Comparison of ENCODE assay signal across 7 mouse cellular contexts in the genomic region with DNA sequence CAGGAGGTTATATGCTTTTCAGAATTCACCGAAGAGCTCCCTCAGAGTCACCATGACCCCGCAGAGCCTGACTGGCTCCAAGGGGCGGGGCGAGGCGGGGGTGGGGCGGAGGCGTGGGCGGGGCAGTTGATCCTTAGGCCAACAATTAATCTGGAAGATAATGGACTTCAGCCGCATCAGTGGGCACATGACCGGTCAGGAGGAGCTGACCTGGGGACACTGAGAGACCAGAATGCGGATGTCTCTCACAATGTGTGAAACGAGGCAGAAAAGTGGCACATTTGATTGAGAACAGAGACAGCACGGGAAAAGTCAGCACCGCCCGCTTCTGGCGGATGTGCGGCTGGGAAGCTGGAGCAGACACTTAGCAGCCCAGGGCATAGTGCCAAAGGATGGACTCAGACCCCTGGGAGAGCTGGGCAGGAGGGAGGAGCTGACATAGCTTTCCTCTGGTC.
DNase-seq lines count a peak whose midpoint lies in the region; ATAC-seq and TF ChIP-seq lines count a peak whose summit lies in the region.

No protein-coding gene starts in this region.

- POLR2A ChIA-PET in Patski (lab: Charles Lee): interaction anchor here (0.9 kb wide), 1 partner anchor 119 kb away, joined by 3 read pairs; no protein-coding TSS in a partner anchor

- 14% methylated on average over 17 of the region's 17 CpGs for WGBS in heart, postnatal 0 days
- WGBS in midbrain, embryonic 11.5 days: 3% methylated on average over 17 of the region's 17 CpGs

- H3K4me1 ChIP-seq in heart, postnatal 0 days (ENCODE audit: control insufficient read depth, insufficient read depth): no peaks in the 10 kb centered on the region
- peaks cover 3% of the 10 kb centered on the region; the same call in 1 of the 2 replicates for H3K4me1 ChIP-seq in midbrain, embryonic 11.5 days (ENCODE audit: control insufficient read depth, insufficient read depth, low read length)

- no peaks in the 10 kb centered on the region for H3K36me3 ChIP-seq in heart, postnatal 0 days (replicated peaks; ENCODE audit: control insufficient read depth, insufficient read depth, low read length)
- H3K36me3 ChIP-seq in midbrain, embryonic 11.5 days (ENCODE audit: control insufficient read depth, insufficient read depth, low read length): no peaks in the 10 kb centered on the region

- H3K9me3 ChIP-seq in heart, postnatal 0 days (replicated peaks; ENCODE audit: control insufficient read depth, low read length): no peaks in the 10 kb centered on the region
- H3K9me3 ChIP-seq in midbrain, embryonic 11.5 days (ENCODE audit: control insufficient read depth, low read length): no peaks in the 10 kb centered on the region

- peak overlapping the region; percentile 40 for H3K4me2 ChIP-seq in heart, postnatal 0 days (ENCODE audit: low read depth, low read length)
- H3K4me2 ChIP-seq in midbrain, embryonic 11.5 days: peak overlapping the region; percentile 47

- no peak for TF ChIP-seq EP300 in heart, postnatal 0 days (IDR thresholded peaks at IDR 0.05; ENCODE audit: low read depth)

- TF ChIP-seq CTCF in Patski (IDR thresholded peaks at IDR 0.05): no peak
- no peak for TF ChIP-seq CTCF in heart, postnatal 0 days (IDR thresholded peaks at IDR 0.05; ENCODE audit: low read depth)

- no peak for DNase-seq in Patski (ENCODE audit: low read depth, low spot score)
- peak; percentile 49 to 61 for DNase-seq in cerebellum, postnatal 10 days
- peak; percentile 15 for DNase-seq in heart, postnatal 0 days (ENCODE audit: low spot score)
- DNase-seq in kidney, postnatal 36 days: peak; percentile 80
- peak; percentile 91 for DNase-seq in midbrain, embryonic 11.5 days (ENCODE audit: low spot score, missing footprints)
- DNase-seq in testis, postnatal 10 days (ENCODE audit: low spot score): peak; percentile 52
- DNase-seq in natural killer cell, adult 2 months (ENCODE audit: low spot score in 2 of 2): no peak

- in situ Hi-C loops in Patski (cut with MboI; ENCODE audit: low pct_unique_long_range_greater_than_20kb): loop anchor here (10.0 kb wide), 1 partner anchor 123 kb away; no protein-coding TSS in a partner anchor

- H3K27me3 ChIP-seq in Patski: no peaks in the 10 kb centered on the region
- no peaks in the 10 kb centered on the region for H3K27me3 ChIP-seq in heart, postnatal 0 days (ENCODE audit: control insufficient read depth, insufficient read depth, low read length)
- H3K27me3 ChIP-seq in midbrain, embryonic 11.5 days (ENCODE audit: control insufficient read depth, insufficient read depth, low read length): peaks cover 16% of the 10 kb centered on the region

- ATAC-seq in Patski: peak; percentile 47
- 0 out of 2 replicates have a peak, but pooled peaks have one; percentile 30 for ATAC-seq in heart, postnatal 0 days (ENCODE audit: insufficient read depth, low read depth)
- peak; percentile 71 for ATAC-seq in midbrain, embryonic 11.5 days (ENCODE audit: low FRiP score)

- H3K9ac ChIP-seq in heart, postnatal 0 days (replicated peaks; ENCODE audit: low read depth, low read length): no peak overlapping the region
- H3K9ac ChIP-seq in midbrain, embryonic 11.5 days (ENCODE audit: low read length): peak overlapping the region; percentile 39; the same call in 1 of the 2 replicates

- CTCF ChIA-PET in Patski (lab: Charles Lee): interaction anchor here (0.8 to 1.2 kb wide), 6 partner anchors 27 to 617 kb away, joined by 3 to 4 read pairs (median 3); no protein-coding TSS in a partner anchor

- no peak overlapping the region for H3K27ac ChIP-seq in heart, postnatal 0 days (ENCODE audit: low read depth)
- H3K27ac ChIP-seq in midbrain, embryonic 11.5 days (ENCODE audit: low read depth, low read length): no peak overlapping the region

- H3K4me3 ChIP-seq in heart, postnatal 0 days (ENCODE audit: low read depth, low read length): peak overlapping the region; percentile 16
- peak overlapping the region; percentile 26 for H3K4me3 ChIP-seq in midbrain, embryonic 11.5 days (ENCODE audit: low read depth, low read length)

Comparison
In these comparisons a context has a peak if more than half of its experiments do, and no peak if none do; other contexts are left out.
1. DNase-seq: peak in cerebellum, postnatal 10 days (2 of 2), heart, postnatal 0 days (single experiment), kidney, postnatal 36 days (2 of 2), midbrain, embryonic 11.5 days (single experiment) and testis, postnatal 10 days (single experiment); none in Patski (single experiment) and natural killer cell, adult 2 months (0 of 2).
2. Peak in every context shown above with its lines, with median percentiles within 50 percentile points of each other: ATAC-seq.